8 mouse cellular contexts compared by ENCODE assay signal in genomic region chr8:85456536-85456935, GRCm38 (mm10). TPM values are rescaled to one million over a fixed set of nuclear protein-coding genes. Genes with fewer than 3 reads are reported as not detected.
A peak's percentile ranks its signal among the peaks of the same experiment; 100 is the strongest.
DNase-seq lines count a peak whose midpoint lies in the region; ATAC-seq and TF ChIP-seq lines count a peak whose summit lies in the region.

No protein-coding gene starts in this region.

- peak; percentile 78 for DNase-seq in neural tube, embryonic 10.5 days (ENCODE audit: extremely low spot score, low spot score)
- DNase-seq in fibroblast of lung, adult 2 months (ENCODE audit: low read depth): peak; percentile 65
- peak; percentile 38 to 74 for DNase-seq in left cerebral cortex, postnatal 10 days (ENCODE audit: extremely low spot score in 1 of 2, low spot score in 2 of 2)
- peak; percentile 82 for DNase-seq in naive thymus-derived CD4-positive, alpha-beta T cell, adult 2 months (ENCODE audit: low read depth)
- DNase-seq in telencephalon, adult 2 months (ENCODE audit: low read depth, low spot score): peak; percentile 89

- no peak overlapping the region for H3K9ac ChIP-seq in neural tube, embryonic 15.5 days (replicated peaks)
- no peak overlapping the region for H3K9ac ChIP-seq in hindbrain, embryonic 16.5 days (ENCODE audit: low read depth, low read length)

- H3K4me3 ChIP-seq in neural tube, embryonic 15.5 days (replicated peaks): no peak overlapping the region
- H3K4me3 ChIP-seq in bone marrow macrophage, adult 2 months (ENCODE audit: insufficient read depth, low read length): no peak overlapping the region
- no peak overlapping the region for H3K4me3 ChIP-seq in hindbrain, embryonic 16.5 days (ENCODE audit: low read length)

- H3K36me3 ChIP-seq in neural tube, embryonic 15.5 days: no peaks in the 10 kb centered on the region
- H3K36me3 ChIP-seq in hindbrain, embryonic 16.5 days (ENCODE audit: control insufficient read depth, insufficient read depth, low read length): no peaks in the 10 kb centered on the region

- peaks cover 7% of the 10 kb centered on the region; the same call in 1 of the 2 replicates for H3K4me1 ChIP-seq in neural tube, embryonic 15.5 days
- no peaks in the 10 kb centered on the region for H3K4me1 ChIP-seq in bone marrow macrophage, adult 2 months (ENCODE audit: control insufficient read depth, insufficient read depth, low read length)
- H3K4me1 ChIP-seq in hindbrain, embryonic 16.5 days (ENCODE audit: control insufficient read depth, insufficient read depth, low read depth, low read length): no peaks in the 10 kb centered on the region

- H3K27ac ChIP-seq in neural tube, embryonic 15.5 days (replicated peaks): no peak overlapping the region
- H3K27ac ChIP-seq in bone marrow macrophage, adult 2 months (ENCODE audit: insufficient read depth, low read depth, low read length): no peak overlapping the region
- no peak overlapping the region for H3K27ac ChIP-seq in hindbrain, embryonic 16.5 days (ENCODE audit: low read depth, low read length)

- intact Hi-C loops in left cerebral cortex, postnatal 10 days (cut with DNase I): loop anchor here (2.0 to 10.0 kb wide), 3 partner anchors 70 to 1131 kb away; no protein-coding TSS in a partner anchor

- H3K4me2 ChIP-seq in neural tube, embryonic 15.5 days: no peak overlapping the region
- H3K4me2 ChIP-seq in hindbrain, embryonic 16.5 days (ENCODE audit: low read length): no peak overlapping the region

- no peak for TF ChIP-seq POLR2A in bone marrow macrophage, adult 2 months (IDR thresholded peaks at IDR 0.05; ENCODE audit: borderline replicate concordance, low read depth, low read length)

- 10% methylated on average over 14 of the region's 14 CpGs for WGBS in neural tube, embryonic 15.5 days
- WGBS in hindbrain, embryonic 16.5 days: 9% methylated on average over 14 of the region's 14 CpGs

- no peak; the same call in 1 of the 2 replicates for ATAC-seq in neural tube, embryonic 15.5 days (ENCODE audit: low FRiP score)
- peak; percentile 69 for ATAC-seq in hindbrain, embryonic 16.5 days

- TF ChIP-seq CTCF in bone marrow macrophage, adult 2 months (IDR thresholded peaks at IDR 0.05; ENCODE audit: low read depth, low read length): peak; percentile 66

- no peaks in the 10 kb centered on the region for H3K9me3 ChIP-seq in neural tube, embryonic 15.5 days (replicated peaks)
- no peaks in the 10 kb centered on the region for H3K9me3 ChIP-seq in hindbrain, embryonic 16.5 days (ENCODE audit: control insufficient read depth, low read length)

- no peaks in the 10 kb centered on the region for H3K27me3 ChIP-seq in neural tube, embryonic 15.5 days (replicated peaks)
- H3K27me3 ChIP-seq in hindbrain, embryonic 16.5 days (replicated peaks; ENCODE audit: control insufficient read depth, insufficient read depth, low read length): no peaks in the 10 kb centered on the region

RNA-seq across cellular contexts. Expression of gene 4921524J17Rik, which starts 23.9 kb away (rescaled TPM):
- 37.4 and 37.6 TPM in 2 replicates for polyA plus RNA-seq in neural tube, embryonic 15.5 days (2015; fragmentation: Nextera tagmentation; extraction: Ambion mirVana)
- polyA plus RNA-seq in bone marrow macrophage, adult 2 months (2012; ENCODE audit: insufficient read depth, insufficient read length, missing spikeins): 28.9 and 31.0 TPM in 2 replicates
- 39.2 and 40.2 TPM in 2 replicates for polyA plus RNA-seq in hindbrain, embryonic 16.5 days (2015; fragmentation: Nextera tagmentation; extraction: Ambion mirVana)
- total RNA-seq in left cerebral cortex, postnatal 10 days (2021): 10 to 100 TPM; 17.2 to 17.3 TPM

RNA-seq across cellular contexts. Expression of gene Gpt2, which starts 35.8 kb away (rescaled TPM):
- 51.2 and 60.2 TPM in 2 replicates for polyA plus RNA-seq in neural tube, embryonic 15.5 days (2015; fragmentation: Nextera tagmentation; extraction: Ambion mirVana)
- polyA plus RNA-seq in bone marrow macrophage, adult 2 months (2012; ENCODE audit: insufficient read depth, insufficient read length, missing spikeins): 6.1 and 7.4 TPM in 2 replicates
- 58.1 and 62.2 TPM in 2 replicates for polyA plus RNA-seq in hindbrain, embryonic 16.5 days (2015; fragmentation: Nextera tagmentation; extraction: Ambion mirVana)
- 10 to 100 TPM; 36.6 to 50.0 TPM for total RNA-seq in left cerebral cortex, postnatal 10 days (2021)
